Mouse (Mus musculus) liver, adult 2 months (tissue): ENCODE measurements around the gene Atxn7l3. TPM values are rescaled to one million over a fixed set of nuclear protein-coding genes. Genes with fewer than 3 reads are reported as not detected.

Source experiments
- DNase-seq: peaks from one replicate; pipeline ENCODE4 v3.0.0-alpha.2; 2011; ENCODE audit warnings: low read depth, low spot score; ENCODE audit errors: extremely low read depth
- H3K27ac ChIP-seq: fragments of 200-500 bp; replicated peaks from 2 replicates; pipeline ENCODE4 v1.5.1; 2012; ENCODE audit warnings: low read depth, mild to moderate bottlenecking, control low read depth, inconsistent platforms, low read length; ENCODE audit not compliant: insufficient read depth
- H3K27me3 ChIP-seq: fragments of 200-500 bp; 2 replicates; pipeline ENCODE4 v1.6.1; 2012; ENCODE audit warnings: mild to moderate bottlenecking, moderate library complexity, low read length, inconsistent platforms; ENCODE audit not compliant: control insufficient read depth, insufficient read depth
- H3K36me3 ChIP-seq: fragments of 200-500 bp; 2 replicates; pipeline ENCODE4 v1.6.1; 2012; ENCODE audit warnings: low read length, inconsistent platforms; ENCODE audit not compliant: control insufficient read depth, insufficient read depth
- H3K4me1 ChIP-seq: fragments of 200-500 bp; 2 replicates; pipeline ENCODE4 v1.6.1; 2011; ENCODE audit warnings: low read length; ENCODE audit not compliant: control insufficient read depth, insufficient read depth
- H3K4me3 ChIP-seq: fragments of 200-500 bp; 2 replicates; pipeline ENCODE4 v1.5.1; 2011; ENCODE audit warnings: low read depth, mild to moderate bottlenecking, control low read depth, low read length, moderate library complexity; ENCODE audit not compliant: insufficient read depth
- H3K79me2 ChIP-seq: fragments of 200-500 bp; 2 replicates; pipeline ENCODE4 v1.6.1; 2012; ENCODE audit warnings: inconsistent platforms, mild to moderate bottlenecking, low read length, moderate library complexity; ENCODE audit not compliant: control insufficient read depth, insufficient read depth
- H3K9ac ChIP-seq: fragments of 200-500 bp; 2 replicates; pipeline ENCODE4 v1.6.1; 2012; ENCODE audit warnings: low read depth, mild to moderate bottlenecking, control low read depth, inconsistent platforms, low read length
- CTCF ChIP-seq: fragments of 200-500 bp; IDR thresholded peaks from 2 replicates; pipeline ENCODE4 v1.5.1; 2011; ENCODE audit warnings: low read depth, low read length, control low read depth
- POLR2A ChIP-seq: fragments of 200-500 bp; IDR thresholded peaks from 2 replicates; pipeline ENCODE4 v1.6.1; 2011; ENCODE audit warnings: low read length, control low read depth; ENCODE audit not compliant: insufficient read depth; ENCODE audit errors: extremely low read depth
- WGBS: fragments of 180-500 bp; shearing (Covaris S2); methylation state at CpG from one replicate; pipeline ENCODE4 v1.1.7; 2018; 5-methylcytosine and 5-hydroxymethylcytosine counted together
- polyA plus RNA-seq: library from polyadenylated mRNA; depleted of rRNA; stranded (reverse); fragments of >200 nt; gene quantifications from 2 replicates; pipeline ENCODE4 v1.2.3, GENCODE M21; 2012
- total RNA-seq: library from RNA; depleted of rRNA; stranded (reverse); fragments of >200 nt; gene quantifications from 2 replicates; pipeline ENCODE4 v1.2.3, GENCODE M21; 2014

The Atxn7l3 gene
- total and polyA plus RNA-seq, 2 experiments, result 7.1 to 20.6 TPM

DNA sequence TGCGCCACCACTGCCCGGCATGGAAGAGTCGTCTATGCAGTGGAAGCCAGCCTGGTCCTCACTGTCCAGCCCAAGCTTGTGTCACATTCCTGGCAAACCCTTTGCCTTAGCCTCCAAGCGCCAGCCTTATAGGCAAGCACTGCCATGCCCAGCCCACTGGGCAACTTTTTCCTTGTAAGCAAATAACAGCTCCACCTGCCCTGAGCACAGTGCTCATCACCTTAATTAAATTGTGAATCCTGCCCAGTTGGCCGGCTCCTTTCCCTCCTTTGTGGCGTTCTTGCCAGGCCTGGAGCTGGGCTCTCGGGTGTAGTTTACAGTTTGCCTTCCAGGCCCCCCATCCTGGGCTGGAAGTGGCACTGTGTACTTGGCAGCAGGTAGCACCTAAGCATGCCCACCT, 33.2 kb downstream of the Atxn7l3 start:
- no peaks in the 10 kb centered on the region for H3K36me3 ChIP-seq
- TF ChIP-seq CTCF (no peak), POLR2A (no peak)
- no peaks in the 10 kb centered on the region for H3K27me3 ChIP-seq
- no peak overlapping the region for H3K9ac ChIP-seq
- H3K27ac ChIP-seq, result peak overlapping the region; percentile 22
- H3K79me2 ChIP-seq, result no peaks in the 10 kb centered on the region
- whole genome bisulfite sequencing, result 35% methylated on average over 7 of the region's 7 CpGs
- H3K4me1 ChIP-seq, result peaks cover 7% of the 10 kb centered on the region
- DNase-seq, result peak; percentile 89
- no peak overlapping the region for H3K4me3 ChIP-seq

DNA sequence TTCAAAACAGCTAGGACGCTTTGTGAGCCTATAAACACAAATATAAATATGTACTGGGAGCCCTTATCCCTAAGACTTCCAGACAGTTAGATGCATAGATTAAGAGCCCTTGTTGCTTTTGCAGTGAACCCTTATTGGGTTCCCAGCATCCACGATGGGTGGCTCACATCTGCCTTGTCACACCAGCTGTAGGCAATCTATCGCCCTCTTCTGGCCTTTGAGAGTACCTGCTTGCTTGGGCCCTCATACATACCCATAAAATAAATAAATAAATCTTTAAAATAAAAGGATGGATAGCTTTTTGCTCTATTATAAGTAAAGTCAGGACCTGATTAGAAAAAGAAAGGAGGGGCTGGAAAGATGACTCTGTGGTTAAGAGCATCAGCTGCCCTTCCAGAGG, 37.9 kb downstream of the Atxn7l3 start:
- Histone ChIP-seq H3K4me1 (peaks cover 3% of the 10 kb centered on the region; the same call in 1 of the 2 replicates), H3K27ac (no peak overlapping the region), H3K4me3 (no peak overlapping the region), H3K27me3 (no peaks in the 10 kb centered on the region), H3K36me3 (no peaks in the 10 kb centered on the region), H3K79me2 (no peaks in the 10 kb centered on the region), H3K9ac (no peak overlapping the region)
- DNase-seq, result no peak
- peak; percentile 37; the same call in 1 of the 2 replicates for TF ChIP-seq CTCF
- no peak for TF ChIP-seq POLR2A
- 92% methylated on average over 3 of the region's 3 CpGs for WGBS

DNA sequence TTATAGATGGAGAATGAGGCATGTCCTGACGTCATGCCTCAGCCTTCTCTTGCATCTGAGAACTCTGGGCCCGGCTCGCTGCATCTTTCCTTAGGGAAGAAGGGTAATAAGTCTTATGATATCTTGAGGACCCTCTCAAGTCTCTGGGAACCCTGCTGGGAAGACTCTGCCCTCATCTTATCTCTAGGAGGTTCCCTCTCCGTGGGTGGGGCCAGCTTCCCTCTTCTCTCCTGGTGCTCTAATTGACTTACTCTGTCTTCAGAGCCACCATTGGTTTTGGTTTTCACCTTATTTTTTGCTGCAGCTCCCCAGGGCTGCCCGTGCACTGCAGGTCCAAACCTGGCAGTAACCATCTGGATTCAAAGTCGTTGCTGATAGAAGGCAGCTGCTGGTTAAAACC, 38.3 kb downstream of the Atxn7l3 start:
- H3K4me1 ChIP-seq, result no peaks in the 10 kb centered on the region
- 91% methylated on average over 6 of the region's 6 CpGs for WGBS
- H3K27ac ChIP-seq, result no peak overlapping the region
- TF ChIP-seq CTCF (no peak), POLR2A (no peak)
- H3K36me3 ChIP-seq, result no peaks in the 10 kb centered on the region
- DNase-seq, result no peak
- H3K27me3 ChIP-seq, result no peaks in the 10 kb centered on the region
- H3K9ac ChIP-seq, result no peak overlapping the region
- H3K4me3 ChIP-seq, result no peak overlapping the region
- H3K79me2 ChIP-seq, result no peaks in the 10 kb centered on the region

DNA sequence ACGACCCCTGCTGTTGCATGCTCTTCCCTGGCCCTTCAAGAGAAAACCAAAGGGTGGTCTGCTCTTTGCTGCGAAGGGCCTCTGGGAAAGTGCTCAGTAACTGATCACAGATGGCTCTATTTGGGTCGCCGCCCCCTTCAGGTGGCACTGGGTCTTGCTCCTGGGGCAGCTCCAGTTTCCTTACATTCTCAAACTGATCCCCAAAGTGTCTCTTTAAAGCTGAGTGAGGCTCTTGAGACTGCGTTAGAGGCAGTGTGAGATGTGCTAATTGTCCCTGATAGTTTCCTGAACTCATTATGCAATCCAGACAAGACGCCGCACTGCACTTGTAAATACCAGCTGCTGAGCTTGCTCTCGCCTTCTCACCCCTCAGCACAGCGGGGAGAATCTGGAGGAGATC, 38.9 kb downstream of the Atxn7l3 start:
- DNase-seq, result no peak
- WGBS, result 72% methylated on average over 9 of the region's 9 CpGs
- no peaks in the 10 kb centered on the region for H3K36me3 ChIP-seq

DNA sequence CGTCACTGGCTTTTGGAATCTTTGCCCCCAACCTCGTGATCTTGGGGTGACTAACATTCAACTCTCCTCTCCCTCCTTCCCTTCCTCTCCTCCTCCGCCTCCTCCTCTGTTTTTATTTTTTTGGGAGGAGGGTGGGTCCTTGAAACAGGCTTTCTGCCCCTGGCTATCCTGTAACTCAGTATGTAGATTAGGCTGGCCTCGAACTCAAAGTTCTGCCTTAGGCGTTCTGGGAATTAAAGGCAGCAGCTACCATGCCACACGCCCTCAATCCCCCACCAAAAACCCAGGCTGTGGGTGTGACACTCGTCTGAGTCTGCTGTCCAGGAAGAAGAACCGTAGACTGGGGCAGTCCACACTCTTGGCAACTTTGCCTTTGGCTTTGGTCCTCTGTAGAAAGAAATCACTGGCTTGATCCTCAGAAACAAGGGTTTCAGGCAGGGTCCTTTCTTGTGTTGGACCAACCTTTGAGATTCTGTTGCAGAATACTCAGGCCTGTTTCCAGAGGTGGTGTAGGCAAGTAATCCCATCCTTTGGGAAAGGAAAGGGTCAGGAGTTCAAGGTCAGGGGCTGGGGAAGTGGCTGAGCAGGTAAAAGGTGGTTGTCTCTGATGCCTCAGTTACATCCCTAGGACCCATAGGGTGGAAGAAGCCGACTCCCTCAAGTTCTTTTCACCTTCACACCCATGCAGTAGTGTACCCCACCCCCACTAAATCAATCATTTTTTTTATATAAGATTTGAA, 46.9 kb downstream of the Atxn7l3 start:
- Histone ChIP-seq H3K4me3 (no peak overlapping the region), H3K27me3 (no peaks in the 10 kb centered on the region), H3K79me2 (no peaks in the 10 kb centered on the region), H3K27ac (no peak overlapping the region), H3K36me3 (no peaks in the 10 kb centered on the region), H3K4me1 (0 out of 2 replicates have a peak, but pooled peaks cover 2% of the 10 kb centered on the region), H3K9ac (no peak overlapping the region)
- TF ChIP-seq POLR2A (no peak), CTCF (no peak)
- no peak for DNase-seq
- WGBS, result 26% methylated on average over 9 of the region's 9 CpGs

More for the DNA sequence above, 38.9 kb downstream of the Atxn7l3 start:
- no peaks in the 10 kb centered on the region for H3K79me2 ChIP-seq
- no peak overlapping the region for H3K4me3 ChIP-seq
- TF ChIP-seq CTCF, result peak; percentile 27; the same call in 1 of the 2 replicates
- no peak for TF ChIP-seq POLR2A
- no peak overlapping the region for H3K27ac ChIP-seq
- H3K27me3 ChIP-seq, result no peaks in the 10 kb centered on the region
- no peak overlapping the region for H3K9ac ChIP-seq
- H3K4me1 ChIP-seq, result no peaks in the 10 kb centered on the region

DNA sequence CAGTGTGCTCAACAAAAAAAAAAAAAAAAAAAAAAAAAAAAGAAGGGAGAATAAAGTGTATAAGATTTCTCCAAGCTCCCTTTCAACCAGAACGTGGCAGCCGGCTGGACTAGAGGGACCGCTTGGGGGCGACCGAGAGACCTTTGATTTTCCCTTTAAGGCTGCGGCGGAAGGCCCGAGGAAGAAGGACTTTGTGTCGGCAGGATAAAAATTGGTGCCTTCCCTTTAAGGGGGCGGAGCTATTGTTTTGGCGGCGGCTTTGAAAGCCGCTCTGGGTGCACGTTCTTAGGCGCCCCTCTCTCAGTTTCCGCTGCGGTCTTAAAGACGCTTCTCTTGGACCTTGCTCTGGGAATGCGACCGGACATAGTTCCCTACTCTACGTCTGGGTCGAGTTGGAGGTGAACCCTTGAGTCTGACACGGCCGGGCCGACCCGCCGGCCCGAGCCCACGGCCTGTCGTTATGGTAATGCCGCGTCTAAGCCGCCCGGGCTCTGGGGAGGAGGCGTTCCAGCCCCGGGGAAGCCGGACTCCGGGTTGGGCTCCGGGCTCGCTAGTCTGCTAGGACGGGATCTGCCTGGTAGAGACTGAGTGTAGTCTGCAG, 47.7 kb downstream of the Atxn7l3 start, which contains the start of gene BC030867:
TSS of gene BC030867 (plus strand) at position 253 of the 601 bp plus-strand sequence.
- H3K36me3 ChIP-seq, result no peaks in the 10 kb centered on the region
- H3K9ac ChIP-seq, result peak within 1 kb of the TSS; percentile 4; the same call in 1 of the 2 replicates
- TF ChIP-seq POLR2A, result no peak
- TF ChIP-seq CTCF, result peak; percentile 85
- DNase-seq, result peak; percentile 75
- H3K79me2 ChIP-seq, result no peaks in the 10 kb centered on the region
- H3K4me3 ChIP-seq, result peak within 1 kb of the TSS; percentile 46
- WGBS, result under 1% methylated on average over 41 of the region's 41 CpGs
- no peak within 1 kb of the TSS for H3K27ac ChIP-seq
- 0 out of 2 replicates have a peak, but pooled peaks cover 2% of the 10 kb centered on the region for H3K4me1 ChIP-seq
- H3K27me3 ChIP-seq, result no peaks in the 10 kb centered on the region
